Comparison of ENCODE assay signal across 25 mouse cellular contexts in the genomic region with DNA sequence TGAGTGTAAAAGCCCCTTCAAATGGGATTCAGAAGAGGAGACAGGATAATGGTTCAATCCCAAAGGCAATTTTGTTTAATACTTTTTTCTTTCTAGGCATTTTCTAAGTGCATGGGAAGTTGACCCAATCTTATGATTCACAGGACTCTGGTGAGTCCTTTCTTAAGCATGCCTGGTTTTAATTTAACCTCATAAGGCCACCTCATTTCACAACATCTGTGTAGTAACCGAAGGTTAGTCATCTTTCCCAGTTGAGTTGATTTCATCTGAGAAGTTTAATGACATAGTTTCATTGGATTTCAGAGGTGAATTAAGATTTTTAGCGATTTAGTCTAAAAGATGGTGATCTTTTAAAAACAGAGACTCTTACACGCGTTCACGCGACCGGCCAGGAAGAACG. TPM values are rescaled to one million over a fixed set of nuclear protein-coding genes. Genes with fewer than 3 reads are reported as not detected.
A peak's percentile ranks its signal among the peaks of the same experiment; 100 is the strongest.
DNase-seq lines count a peak whose midpoint lies in the region; ATAC-seq and TF ChIP-seq lines count a peak whose summit lies in the region.
"Had no signal": no experiment of that assay in that cellular context is flagged by ENCODE, and none has a peak within 500 bp of the region (broad histone marks: within the 10 kb centered on the region; RNA-seq: fewer than 3 reads in every experiment).

No protein-coding gene starts in this region.

- TF ChIP-seq CTCF in embryonic fibroblast, embryonic 13.5 days (IDR thresholded peaks at IDR 0.05; ENCODE audit: borderline replicate concordance, insufficient read depth, low read length) = no peak

- H3K36me3 ChIP-seq in midbrain, embryonic 11.5 days (ENCODE audit: control insufficient read depth, insufficient read depth, low read length) = no peaks in the 10 kb centered on the region
- peaks cover 11% of the 10 kb centered on the region for H3K36me3 ChIP-seq in midbrain, embryonic 10.5 days
- H3K36me3 ChIP-seq: embryonic facial prominence, embryonic 12.5 days; forebrain, embryonic 12.5 days had no signal

- 97% methylated on average over 8 of the region's 8 CpGs for WGBS in midbrain, embryonic 11.5 days
- WGBS in midbrain, embryonic 10.5 days = 97% methylated on average over 8 of the region's 8 CpGs

- no peak for ATAC-seq in midbrain, embryonic 11.5 days (ENCODE audit: low FRiP score)
- ATAC-seq: activated CD4-positive, CD25-positive, alpha-beta regulatory T cell, adult 4 months; forebrain, embryonic 15.5 days; forebrain, postnatal 0 days; Patski had no signal

- no peak for TF ChIP-seq POLR2A in embryonic fibroblast, embryonic 13.5 days (IDR thresholded peaks at IDR 0.05; ENCODE audit: low read depth, low read length)

- H3K27ac ChIP-seq in midbrain, embryonic 11.5 days (ENCODE audit: low read depth, low read length) = no peak overlapping the region
- no peak overlapping the region for H3K27ac ChIP-seq in midbrain, embryonic 10.5 days (replicated peaks)
- peak overlapping the region; percentile 77 for H3K27ac ChIP-seq in embryonic fibroblast, embryonic 13.5 days (ENCODE audit: insufficient read depth, low read length)
- H3K27ac ChIP-seq: embryonic facial prominence, embryonic 10.5 days; embryonic facial prominence, embryonic 12.5 days; forebrain, embryonic 10.5 days; forebrain, embryonic 12.5 days; forebrain, embryonic 15.5 days had no signal

- no peak overlapping the region for H3K4me3 ChIP-seq in midbrain, embryonic 11.5 days (ENCODE audit: low read depth, low read length)
- no peak overlapping the region for H3K4me3 ChIP-seq in midbrain, embryonic 10.5 days
- no peak overlapping the region for H3K4me3 ChIP-seq in embryonic fibroblast, embryonic 13.5 days (ENCODE audit: insufficient read depth, low read length)
- H3K4me3 ChIP-seq: embryonic facial prominence, embryonic 10.5 days; embryonic facial prominence, embryonic 12.5 days; erythroblast, embryonic 14.5 days; forebrain, embryonic 10.5 days; forebrain, embryonic 12.5 days; forebrain, embryonic 15.5 days had no signal

- H3K9me3 ChIP-seq in midbrain, embryonic 11.5 days (ENCODE audit: control insufficient read depth, low read length) = no peaks in the 10 kb centered on the region
- H3K9me3 ChIP-seq in midbrain, embryonic 10.5 days (replicated peaks) = no peaks in the 10 kb centered on the region
- H3K9me3 ChIP-seq: embryonic facial prominence, embryonic 10.5 days; embryonic facial prominence, embryonic 12.5 days; forebrain, embryonic 10.5 days; forebrain, embryonic 12.5 days; forebrain, embryonic 15.5 days had no signal

- peak; percentile 47 for DNase-seq in midbrain, embryonic 11.5 days (ENCODE audit: low spot score, missing footprints)
- DNase-seq in midbrain, embryonic 10.5 days (ENCODE audit: low spot score) = no peak
- DNase-seq in 416B (ENCODE audit: low read depth) = peak; percentile 63
- no peak for DNase-seq in ovary, postnatal 36 days (ENCODE audit: low spot score)
- DNase-seq in natural killer cell, adult 2 months (ENCODE audit: low spot score in 2 of 2) = no peak
- DNase-seq: adrenal gland, adult 8-10 months; adrenal gland, postnatal 14 days; adrenal gland, postnatal 36 days; cerebellum, adult 11-12 months; cerebellum, adult 2 months; cerebellum, adult 9-10 months; cerebellum, postnatal 10 days; cerebellum, postnatal 25 days; forebrain, postnatal 0 days had no signal

- H3K4me1 ChIP-seq in midbrain, embryonic 11.5 days (ENCODE audit: control insufficient read depth, insufficient read depth, low read length) = no peaks in the 10 kb centered on the region
- no peaks in the 10 kb centered on the region for H3K4me1 ChIP-seq in midbrain, embryonic 10.5 days
- H3K4me1 ChIP-seq in embryonic fibroblast, embryonic 13.5 days (ENCODE audit: control insufficient read depth, insufficient read depth, low read length) = 0 out of 2 replicates have a peak, but pooled peaks cover 2% of the 10 kb centered on the region
- H3K4me1 ChIP-seq: embryonic facial prominence, embryonic 10.5 days; embryonic facial prominence, embryonic 12.5 days; forebrain, embryonic 10.5 days; forebrain, embryonic 12.5 days; forebrain, embryonic 15.5 days had no signal

- no peak overlapping the region for H3K4me2 ChIP-seq in midbrain, embryonic 11.5 days
- H3K4me2 ChIP-seq: embryonic facial prominence, embryonic 12.5 days; forebrain, embryonic 12.5 days; forebrain, embryonic 15.5 days had no signal

- no peak overlapping the region for H3K9ac ChIP-seq in midbrain, embryonic 11.5 days (ENCODE audit: low read length)
- H3K9ac ChIP-seq: embryonic facial prominence, embryonic 12.5 days; forebrain, embryonic 12.5 days; forebrain, embryonic 15.5 days; forebrain, postnatal 0 days had no signal

- H3K27me3 ChIP-seq in midbrain, embryonic 11.5 days (ENCODE audit: control insufficient read depth, insufficient read depth, low read length) = no peaks in the 10 kb centered on the region
- no peaks in the 10 kb centered on the region for H3K27me3 ChIP-seq in midbrain, embryonic 10.5 days (ENCODE audit: low read depth, poor library complexity, severe bottlenecking)
- H3K27me3 ChIP-seq: embryonic facial prominence, embryonic 12.5 days; forebrain, embryonic 12.5 days; forebrain, embryonic 15.5 days; Patski had no signal

RNA-seq across cellular contexts. Expression of a gene that starts 9.7 kb away (rescaled TPM):
- polyA plus RNA-seq in midbrain, embryonic 11.5 days (2014; fragmentation: Nextera tagmentation; extraction: Ambion mirVana) = 21.8 and 22.0 TPM in 2 replicates
- 19.2 and 19.4 TPM in 2 replicates for polyA plus RNA-seq in midbrain, embryonic 10.5 days (2016; fragmentation: Nextera tagmentation; extraction: Ambion mirVana)
- polyA plus RNA-seq in embryonic fibroblast, embryonic 13.5 days (2011; ENCODE audit: insufficient read length, low read depth, missing spikeins) = 62.4 and 65.2 TPM in 2 replicates

RNA-seq across cellular contexts. Expression of a gene that starts 17.2 kb away (rescaled TPM):
- polyA plus RNA-seq in midbrain, embryonic 11.5 days (2014; fragmentation: Nextera tagmentation; extraction: Ambion mirVana) = not detected in 2 replicates
- 0.05 TPM in 1 of 2 replicates, not detected in the other for polyA plus RNA-seq in midbrain, embryonic 10.5 days (2016; fragmentation: Nextera tagmentation; extraction: Ambion mirVana)
- polyA plus RNA-seq in embryonic fibroblast, embryonic 13.5 days (2011; ENCODE audit: insufficient read length, low read depth, missing spikeins) = not detected in 2 replicates
- polyA plus RNA-seq: activated CD4-positive, CD25-positive, alpha-beta regulatory T cell, adult 4 months; C2C12; cerebellum, adult 2 months; cortical plate, adult 2 months; embryonic facial prominence, embryonic 10.5 days; erythroblast, embryonic 14.5 days; forebrain, embryonic 10.5 days; forebrain, embryonic 12.5 days; forebrain, embryonic 15.5 days; forebrain, postnatal 0 days had no signal

RNA-seq across cellular contexts. Expression of a gene that starts 58.5 kb away (rescaled TPM):
- polyA plus RNA-seq in midbrain, embryonic 11.5 days (2014; fragmentation: Nextera tagmentation; extraction: Ambion mirVana) = 0.68 and 0.73 TPM in 2 replicates
- 0.60 and 0.64 TPM in 2 replicates for polyA plus RNA-seq in midbrain, embryonic 10.5 days (2016; fragmentation: Nextera tagmentation; extraction: Ambion mirVana)
- polyA plus RNA-seq in embryonic fibroblast, embryonic 13.5 days (2011; ENCODE audit: insufficient read length, low read depth, missing spikeins) = not detected in 2 replicates
- polyA plus RNA-seq: erythroblast, embryonic 14.5 days had no signal

Comparison
In these comparisons a context has a peak if more than half of its experiments do, and no peak if none do; other contexts are left out.
1. DNase-seq: peak in midbrain, embryonic 11.5 days (single experiment) and 416B (single experiment); none in midbrain, embryonic 10.5 days (single experiment), ovary, postnatal 36 days (single experiment) and natural killer cell, adult 2 months (0 of 2).